Mouse (Mus musculus) right cerebral cortex, adult 18-20 months (tissue): ENCODE data around the gene Txndc11.

ENCODE experiments used
- DNase-seq: peaks from one replicate; pipeline ENCODE4 v3.0.0; 2022; ENCODE audit warnings: mixed read lengths

The Txndc11 gene

DNA sequence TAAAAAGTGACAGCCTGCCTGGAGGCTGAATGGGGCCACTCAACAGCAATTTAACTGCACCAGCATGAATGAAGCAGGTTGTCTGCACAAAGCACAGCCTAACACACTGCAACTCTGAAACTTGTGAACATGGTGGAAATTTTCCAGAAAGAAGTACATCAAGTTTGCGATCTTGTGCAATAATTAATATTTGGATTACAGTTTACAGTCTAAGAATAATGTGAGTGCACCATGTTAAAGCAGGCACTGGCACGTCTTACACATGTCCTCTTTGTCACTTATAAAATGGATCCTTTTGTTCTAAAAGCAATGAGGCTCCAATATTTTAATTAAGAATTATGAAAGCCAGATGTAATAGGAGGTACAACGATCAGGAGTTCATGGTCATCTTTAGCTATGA is 37.1 kb downstream of the Txndc11 start:
- DNase-seq = no peak

DNA sequence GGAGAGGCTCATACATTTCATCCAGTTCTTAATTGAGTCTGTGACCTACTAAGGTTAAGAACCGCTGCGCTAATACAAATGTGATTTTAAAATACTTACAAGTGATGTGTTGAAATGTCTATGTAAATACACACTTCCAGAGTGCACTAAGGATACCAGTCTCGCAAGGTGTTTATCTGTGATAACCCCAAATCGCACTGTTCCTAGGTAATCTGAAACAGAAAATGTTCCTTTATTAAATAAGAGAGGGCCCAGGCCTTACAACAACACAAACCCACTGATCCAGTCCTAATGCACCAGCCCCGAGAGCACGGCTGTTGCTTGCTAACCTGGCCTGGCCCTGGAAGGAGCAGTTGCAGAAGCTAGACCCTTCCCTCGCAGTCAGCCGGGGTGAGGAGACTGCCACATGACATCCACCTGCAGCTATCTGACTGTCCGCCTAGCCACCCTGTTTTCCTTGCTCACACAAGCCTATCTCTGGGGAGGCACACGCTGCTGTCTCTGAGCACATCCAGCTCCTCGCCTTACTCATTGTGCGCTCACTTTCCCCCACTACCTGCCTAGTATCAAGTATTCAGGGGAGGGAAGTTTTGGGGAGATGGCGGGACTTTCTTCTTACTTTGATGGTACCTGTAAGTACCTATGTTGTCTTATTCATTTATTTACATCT is 40.6 kb downstream of the Txndc11 start:
- DNase-seq = no peak

DNA sequence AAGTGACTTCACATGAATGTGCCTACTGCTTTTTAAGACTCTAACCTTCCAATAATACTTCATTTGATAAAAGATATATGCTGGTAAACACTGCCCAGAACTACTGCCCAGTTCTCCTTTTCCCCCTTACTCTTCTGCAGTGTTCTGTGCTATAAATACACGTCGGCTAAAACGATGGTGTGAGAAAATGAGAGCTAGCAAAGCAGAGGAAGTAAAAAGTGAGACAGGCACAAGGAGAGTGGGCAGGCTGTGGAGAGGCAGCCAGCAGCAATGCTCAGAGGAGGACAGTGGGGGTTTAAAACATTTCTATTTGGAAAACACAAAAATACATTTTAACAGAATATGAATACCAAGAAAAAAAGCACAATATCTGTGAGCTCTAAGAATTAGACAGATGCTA is 41.9 kb downstream of the Txndc11 start:
- peak; percentile 78 for DNase-seq

DNA sequence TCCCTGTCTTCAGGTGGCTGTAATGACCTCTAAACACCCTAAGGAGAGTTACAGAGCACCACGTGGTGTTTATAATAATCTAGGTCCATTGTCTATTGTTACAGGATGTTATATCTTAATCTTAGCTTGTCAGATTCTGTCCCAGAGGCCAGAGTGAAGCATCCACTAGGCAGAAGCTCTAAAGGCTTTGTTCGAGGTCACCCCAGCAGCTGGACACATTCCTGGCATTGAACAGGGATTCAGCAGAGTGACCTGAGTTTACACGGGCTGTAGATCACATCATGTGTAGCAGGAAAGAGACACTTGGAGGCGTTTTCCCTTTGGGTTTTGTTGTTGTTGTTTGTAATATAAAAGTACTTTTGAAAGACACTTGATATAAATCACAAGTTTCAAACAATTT is 42.4 kb downstream of the Txndc11 start:
- no peak for DNase-seq

DNA sequence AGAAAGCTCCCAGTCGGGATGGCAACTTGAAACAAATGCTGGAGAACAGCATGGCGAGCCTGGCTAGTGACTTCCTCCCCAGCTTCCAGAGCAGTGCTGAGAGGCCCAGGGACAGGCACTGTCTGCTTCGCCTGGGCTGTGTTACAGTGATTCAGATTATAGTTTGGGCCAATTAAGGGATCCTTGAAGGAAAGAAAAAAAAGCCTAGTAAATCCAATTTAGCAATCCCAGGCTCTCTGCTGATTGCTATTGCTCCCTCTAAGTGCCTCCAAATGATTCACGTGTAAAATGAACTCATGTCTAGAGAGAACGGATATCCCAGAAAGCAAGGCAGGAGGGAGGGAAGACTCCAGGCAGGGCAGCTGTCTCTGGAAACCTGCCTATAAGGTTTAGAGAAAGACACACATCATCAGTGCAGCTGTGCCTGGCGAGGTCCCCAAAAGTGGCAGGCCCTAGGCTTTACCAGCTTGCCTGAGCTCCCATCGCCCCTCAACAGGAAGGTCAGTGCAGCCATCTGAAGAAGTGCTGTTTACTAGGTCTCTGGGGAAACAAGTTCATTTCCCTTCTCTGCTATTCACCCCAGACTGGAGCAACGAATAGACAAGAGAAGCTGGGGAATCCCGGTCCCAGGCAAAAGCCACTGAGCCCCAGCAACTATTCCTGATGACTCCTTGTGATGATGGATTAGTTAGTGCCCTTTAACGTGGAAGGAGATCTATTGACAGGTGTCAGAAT is 43.4 kb downstream of the Txndc11 start:
- DNase-seq = no peak

DNA sequence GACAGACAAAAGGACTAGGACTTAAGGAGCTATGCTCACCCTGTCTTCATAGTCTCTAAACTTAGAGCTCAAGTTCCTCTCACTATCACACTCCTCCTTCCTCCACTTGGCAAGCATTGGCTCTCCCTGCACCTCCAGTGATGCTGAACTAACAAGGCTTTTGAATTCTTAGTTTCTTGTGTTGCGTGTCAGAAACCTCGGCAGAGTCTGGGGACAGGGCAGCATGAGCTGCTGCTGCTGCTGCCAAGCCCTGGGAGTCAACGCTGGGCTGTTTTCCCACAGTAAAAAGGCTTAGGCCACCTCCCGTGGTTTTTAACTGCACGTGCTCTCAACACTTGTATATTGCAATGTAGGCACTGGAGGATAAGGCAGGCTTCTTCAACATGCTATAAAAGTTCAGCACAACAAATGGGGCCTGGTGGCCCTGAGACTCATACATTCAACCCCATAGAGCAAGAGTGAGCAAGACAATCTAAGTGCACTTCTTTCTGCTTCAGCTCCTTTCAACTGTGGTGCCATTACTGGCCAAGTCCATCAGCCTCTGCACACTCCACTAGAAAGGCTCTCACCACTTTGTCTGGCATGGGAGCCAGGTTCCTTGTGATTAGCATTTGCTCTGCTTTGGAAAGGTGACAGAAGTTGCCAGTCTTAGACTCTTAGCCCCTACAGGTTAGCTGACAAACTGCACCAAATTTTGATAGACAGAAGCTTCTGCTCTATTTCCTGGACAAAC is 47.4 kb downstream of the Txndc11 start:
- DNase-seq = no peak

DNA sequence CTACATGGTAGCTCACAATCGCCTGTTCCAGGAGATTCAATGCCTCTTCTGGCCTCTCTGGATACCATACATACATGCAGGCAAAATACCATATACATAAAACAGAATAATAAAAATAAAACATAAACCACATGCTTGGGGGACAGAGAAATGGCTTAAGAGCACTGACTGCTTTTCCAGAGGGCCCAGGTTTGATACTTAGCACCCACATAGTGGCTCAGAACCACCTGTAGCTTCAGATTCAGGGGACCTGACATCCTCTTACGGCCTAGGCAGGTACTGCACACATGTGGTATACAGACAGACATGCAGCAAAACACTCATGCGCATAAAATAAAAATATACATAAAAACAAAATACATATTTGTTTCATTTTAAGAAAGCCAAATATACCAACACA is 48.2 kb downstream of the Txndc11 start:
- DNase-seq = no peak

DNA sequence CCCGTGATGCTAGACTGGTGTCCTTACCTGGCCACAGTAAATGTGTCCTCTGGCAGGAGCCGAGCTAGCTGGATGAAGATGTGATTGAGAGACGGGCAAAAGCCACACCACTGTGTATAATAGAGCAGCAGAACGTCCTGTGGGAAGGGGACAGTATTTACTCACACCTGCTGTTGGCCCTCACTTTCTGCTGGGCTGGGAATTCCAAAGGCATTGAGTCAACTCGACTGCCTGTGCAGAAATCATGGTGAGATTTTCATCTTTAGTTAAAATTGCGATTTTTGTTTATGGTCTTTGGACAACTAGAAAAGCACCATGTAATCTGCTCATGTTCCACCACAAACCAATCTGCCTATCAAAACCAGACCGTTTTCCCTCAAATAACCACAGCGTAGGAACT is 50.3 kb downstream of the Txndc11 start:
- no peak for DNase-seq

DNA sequence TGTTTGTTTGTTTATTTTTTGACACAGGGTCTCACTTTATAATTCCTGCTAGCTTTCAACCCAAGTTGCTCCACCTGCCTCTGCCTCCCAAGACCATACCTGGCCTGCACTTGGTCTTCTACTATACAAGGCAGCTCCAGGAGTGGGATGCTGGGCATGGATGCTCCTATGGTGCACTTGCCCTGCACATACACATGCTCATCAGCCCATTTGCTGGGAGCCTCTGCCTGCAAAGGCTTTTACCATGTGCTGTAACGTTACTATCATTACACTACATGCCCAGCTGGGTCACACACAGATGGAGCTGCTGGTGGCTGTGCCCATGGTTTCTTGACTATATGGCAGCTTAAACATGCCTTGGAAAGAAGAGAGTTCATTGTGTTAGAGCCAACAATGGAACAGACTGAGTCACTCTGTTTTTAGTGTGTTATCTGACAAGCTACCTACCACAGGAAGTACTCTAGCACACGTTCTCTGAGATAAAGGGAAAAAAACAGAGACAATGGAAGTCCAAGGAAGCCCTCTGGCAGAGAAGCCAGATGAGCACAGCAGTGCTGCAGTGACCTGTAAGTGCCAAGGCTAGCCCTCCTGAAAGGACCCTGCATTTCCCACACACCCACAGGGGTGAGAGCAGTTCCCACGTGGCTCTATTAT is 56.1 kb downstream of the Txndc11 start:
- DNase-seq = no peak

DNA sequence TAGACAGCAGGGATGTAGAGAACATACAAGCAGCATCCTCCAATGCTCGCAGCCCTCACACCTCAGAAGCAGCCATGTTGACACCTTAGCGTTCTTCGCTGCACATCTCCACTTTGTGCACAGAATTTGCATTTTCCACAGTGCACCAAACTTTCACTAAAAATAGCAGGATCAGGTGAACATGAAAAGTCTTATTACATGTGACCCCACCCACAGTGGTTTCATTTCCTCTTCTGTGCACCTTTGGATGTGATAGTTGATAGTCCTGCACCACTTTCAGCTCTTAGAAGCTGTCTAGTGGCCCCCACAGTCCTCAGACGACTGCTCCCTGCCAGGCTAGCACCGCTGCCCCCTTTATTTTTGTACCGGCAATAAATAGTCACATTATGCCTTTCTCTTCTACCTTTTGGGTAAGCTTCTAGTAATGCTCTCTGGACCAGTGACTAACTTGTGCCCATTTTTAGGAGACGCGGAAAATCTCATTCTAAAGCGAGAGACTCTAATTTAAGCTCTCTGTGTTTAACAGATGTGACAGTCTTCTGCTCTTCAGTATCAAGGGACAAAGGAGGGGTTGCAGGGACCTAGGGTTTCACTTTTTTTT is 56.7 kb downstream of the Txndc11 start:
- DNase-seq = no peak

DNA sequence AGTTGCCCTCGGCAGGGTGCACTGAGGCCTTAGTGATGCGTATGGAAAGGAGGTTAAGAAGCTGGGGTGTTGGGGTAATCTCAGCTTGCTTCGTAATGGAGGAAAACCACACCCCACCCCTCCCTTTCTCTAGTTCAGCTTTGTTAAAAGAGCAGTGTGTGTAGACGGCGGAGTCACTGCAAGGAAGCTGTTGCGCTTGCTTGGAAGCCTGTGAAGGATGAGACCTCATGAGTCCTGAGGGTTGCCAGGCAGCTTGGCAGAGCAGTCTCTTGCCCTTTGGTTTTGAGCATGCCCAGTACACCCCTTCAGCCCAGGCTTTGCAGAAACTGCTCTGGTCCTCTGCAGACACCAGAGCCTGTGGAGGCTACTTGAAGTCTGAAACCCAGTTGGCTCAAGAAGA is 61.4 kb downstream of the Txndc11 start:
- no peak for DNase-seq

DNA sequence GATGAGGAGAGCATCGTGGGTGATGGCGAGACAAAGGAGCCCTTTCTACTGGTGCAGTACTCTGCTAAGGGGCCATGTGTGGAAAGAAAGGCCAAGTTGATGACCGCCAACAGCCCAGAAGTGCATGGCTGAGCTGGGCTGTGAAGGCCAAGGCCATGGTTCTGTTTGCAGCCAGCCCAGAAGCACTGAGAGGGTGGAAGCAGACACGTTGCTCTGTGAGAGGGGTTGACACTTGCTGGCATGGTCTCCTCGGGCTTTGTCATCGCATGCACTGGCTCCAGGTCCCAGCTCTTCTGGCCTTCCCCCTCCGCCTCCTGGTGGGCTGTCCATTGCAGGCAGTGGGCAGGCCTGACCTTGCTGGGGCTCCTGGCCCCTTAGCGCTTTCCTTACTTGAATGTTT is 62.0 kb downstream of the Txndc11 start:
- DNase-seq = no peak

DNA sequence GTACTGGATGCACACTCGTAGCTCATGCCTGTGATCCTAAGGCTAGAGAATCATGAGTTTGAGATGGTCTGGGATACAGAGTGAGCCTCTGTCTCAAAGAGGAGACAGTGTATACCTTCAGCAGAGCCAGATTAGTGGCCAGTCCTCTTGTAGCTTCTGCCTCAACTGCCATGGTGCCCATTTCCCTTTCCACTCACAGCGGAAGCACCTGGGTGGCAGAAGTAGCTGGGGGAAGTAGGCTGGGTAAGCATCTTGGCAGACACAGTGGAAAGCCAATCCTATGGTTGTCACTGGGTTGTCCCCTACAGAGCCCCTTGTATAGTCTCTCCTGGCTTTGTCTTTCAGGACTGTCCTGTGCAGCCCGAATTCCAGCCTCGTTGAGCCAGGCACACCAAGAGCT is 62.6 kb downstream of the Txndc11 start:
- DNase-seq = no peak

DNA sequence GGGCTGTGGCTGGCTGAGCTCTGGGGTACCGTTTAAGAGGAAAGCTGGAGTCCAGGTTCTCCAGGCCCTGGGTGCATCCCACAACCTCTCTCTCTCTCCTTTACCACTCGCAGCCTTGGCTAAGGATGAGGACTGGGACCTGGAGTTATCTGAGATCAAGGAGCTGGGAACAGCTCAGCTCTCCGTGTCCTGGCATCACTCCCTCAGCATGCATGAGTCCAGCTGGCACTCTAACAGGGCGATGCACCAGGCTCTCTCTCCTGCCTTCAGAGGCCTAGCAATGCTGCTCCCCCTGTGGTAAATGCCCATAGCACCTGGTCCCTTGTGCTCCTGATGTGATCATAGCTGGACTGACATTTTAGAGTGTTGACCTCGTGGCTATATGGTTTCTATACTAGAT is 63.3 kb downstream of the Txndc11 start:
- no peak for DNase-seq

DNA sequence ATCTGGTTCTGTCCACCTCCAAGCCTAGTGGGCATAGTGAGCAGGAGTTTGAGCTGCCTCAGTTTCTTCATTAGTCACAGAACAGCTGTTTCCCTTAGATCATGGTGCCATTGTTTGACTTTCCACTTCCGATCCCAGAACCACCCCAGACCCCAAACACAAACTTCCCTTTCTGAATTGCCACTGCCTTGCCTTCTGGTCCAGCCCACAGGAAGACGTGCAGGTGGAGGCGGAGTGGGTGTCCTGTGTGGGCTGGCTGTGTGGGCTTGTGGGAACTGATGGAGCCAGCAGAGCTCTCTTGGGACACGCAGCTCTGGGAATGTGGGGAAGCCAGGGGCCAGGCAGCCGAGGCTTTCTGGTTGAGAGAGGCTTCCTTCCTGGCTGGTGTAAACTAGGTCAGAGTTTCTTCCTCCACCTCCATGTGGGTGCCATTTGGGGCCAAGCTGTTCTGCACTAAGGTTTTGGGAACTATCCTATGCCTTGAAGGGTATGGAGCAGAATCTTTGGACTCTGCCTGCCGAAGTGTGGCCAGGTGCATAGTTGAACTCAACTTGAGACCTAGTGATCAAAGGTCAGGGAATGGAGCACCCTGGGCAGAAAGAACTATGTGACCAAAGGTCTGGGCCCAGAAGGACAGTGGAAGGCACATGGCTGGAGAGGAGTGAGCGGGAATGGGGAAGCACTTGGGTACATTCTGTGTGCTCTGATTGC is 64.6 kb downstream of the Txndc11 start:
- DNase-seq = no peak

DNA sequence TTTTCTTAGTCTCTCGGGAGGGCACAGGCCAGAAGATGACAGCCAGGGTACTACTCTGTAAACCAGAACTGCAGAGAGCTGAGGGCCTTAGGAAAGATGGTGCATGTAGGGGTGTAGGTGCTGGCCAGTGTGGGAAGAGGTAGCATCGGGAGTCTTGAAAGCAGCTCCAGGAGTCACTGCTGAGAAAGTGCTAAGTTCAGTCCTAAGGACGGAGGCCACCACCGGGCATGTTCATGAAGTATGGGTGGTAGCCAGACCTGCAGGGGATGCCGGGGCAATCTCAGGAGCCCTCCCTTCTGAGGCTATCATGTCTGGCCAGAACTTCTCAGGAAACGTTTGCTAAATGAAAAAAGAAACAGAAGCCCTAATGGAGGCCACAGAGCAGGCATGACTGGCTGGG is 65.2 kb downstream of the Txndc11 start:
- no peak for DNase-seq

DNA sequence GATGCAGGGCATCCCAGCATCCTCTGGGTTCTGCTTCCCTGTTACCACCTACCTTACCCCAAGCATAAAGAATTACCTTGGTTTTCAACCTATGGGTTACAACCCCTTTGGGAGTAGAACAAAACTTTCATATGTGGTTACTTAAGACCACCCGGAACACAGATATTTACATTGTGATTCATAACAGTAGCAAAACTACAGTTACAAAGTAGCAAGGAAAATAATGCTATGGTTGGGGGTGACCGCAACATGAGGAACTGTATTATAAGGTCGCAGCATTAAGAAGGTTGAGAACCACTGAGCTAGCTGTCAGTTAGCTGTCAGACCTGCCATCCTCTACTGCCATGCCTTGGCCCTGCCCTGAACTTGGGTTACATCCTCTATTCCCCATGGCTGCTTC is 65.8 kb downstream of the Txndc11 start:
- no peak for DNase-seq

DNA sequence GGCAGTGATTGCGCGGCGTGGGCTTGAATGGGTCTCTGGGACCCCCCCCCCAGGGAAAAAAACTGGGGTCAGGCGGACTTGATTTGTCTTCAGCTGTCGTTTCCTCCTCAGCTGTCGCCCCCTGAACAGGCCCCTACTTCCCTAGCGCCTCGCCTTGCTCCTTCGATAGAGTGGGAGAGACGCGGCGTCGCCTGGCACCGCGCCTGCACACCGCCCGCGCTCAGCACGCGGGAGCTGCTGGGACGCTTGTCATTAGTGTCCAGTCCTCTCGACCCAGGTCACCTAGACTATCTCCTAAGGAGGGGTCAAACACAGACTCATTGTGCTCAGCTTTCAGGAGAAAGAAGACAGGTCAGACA is 67.6 kb downstream of the Txndc11 start:
- DNase-seq = peak; percentile 63

DNA sequence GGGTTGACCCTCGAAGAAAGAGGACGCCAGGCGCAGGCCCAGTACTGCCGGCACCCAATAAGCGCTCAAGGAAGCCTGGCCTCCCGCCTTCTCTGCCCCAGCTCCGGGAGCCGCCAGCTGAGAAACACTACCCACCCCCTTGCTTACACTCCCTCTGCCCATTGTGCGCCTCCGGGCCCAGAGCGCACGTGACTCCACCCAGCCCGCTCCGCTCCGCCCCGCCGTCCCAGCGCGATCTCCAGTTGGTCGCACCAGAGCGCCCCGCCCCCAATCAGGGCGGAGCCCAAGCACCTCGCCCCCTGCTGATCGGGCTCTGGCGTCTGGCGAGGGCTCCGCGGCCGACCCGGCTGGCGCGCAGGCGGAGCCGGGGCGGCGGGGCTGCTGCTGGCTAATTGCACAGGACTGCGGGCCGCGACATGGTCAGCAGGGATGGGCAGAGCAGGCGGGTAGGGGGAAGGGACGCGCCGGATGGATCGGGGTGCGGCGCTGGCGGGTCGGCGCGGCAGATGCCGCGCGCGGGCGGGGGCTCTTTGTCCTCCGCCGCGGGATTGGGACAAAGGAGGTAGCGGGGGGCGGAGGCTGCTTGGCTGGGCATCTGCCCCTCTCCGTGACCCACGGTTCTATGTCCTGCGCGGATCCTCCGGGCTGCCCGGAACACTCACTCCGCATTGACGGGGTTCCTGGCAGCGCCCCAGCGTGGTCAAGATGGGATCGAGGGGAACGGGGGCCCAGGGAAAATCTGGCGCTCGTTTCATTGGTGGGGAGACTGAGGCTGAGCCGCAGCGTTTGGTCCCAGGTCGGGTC is 68.2 kb downstream of the Txndc11 start, which contains the start of gene Litaf:
Gene Litaf, minus strand, starts transcription at position 129 of the 804 bp plus-strand sequence.
- DNase-seq = peak; percentile 99

DNA sequence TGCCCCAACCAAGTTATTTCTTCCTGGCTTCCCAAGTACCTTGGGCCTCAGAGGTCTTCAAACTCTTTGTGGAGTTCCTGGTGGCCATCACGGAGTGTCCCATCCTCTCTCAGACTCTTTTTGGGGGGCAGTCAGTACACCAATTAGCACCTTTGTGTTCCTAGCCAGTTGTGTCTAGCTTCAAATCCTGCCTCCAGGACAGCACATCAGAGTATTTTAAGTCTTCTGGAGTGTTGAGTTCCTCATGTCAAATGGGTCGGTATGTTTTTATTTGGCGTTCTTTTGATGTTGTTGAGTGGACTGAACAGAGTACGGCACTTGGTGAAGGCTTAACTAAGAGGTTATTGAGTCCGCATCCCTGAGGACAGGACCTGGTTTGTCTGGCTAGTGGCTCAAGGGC is 69.0 kb downstream of the Txndc11 start:
- no peak for DNase-seq

DNA sequence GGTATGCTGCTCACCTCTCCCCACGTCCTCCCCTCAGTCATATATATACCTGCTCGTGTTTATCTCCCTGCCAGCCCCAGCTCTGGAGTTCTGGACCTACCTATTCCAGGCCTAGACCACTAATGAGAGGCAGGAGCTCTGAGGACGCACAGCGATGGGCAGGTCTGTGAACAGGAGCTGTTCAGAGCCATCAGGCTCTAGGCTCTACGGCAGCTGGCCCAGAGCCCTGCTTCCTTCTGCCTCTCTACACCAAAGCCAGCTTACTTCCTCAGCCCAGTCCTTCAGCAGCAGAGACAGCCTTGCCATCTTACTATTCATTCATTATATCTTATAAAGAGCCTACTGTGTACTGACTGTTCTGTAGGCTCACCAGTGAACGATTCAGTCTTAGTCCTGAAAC is 69.7 kb downstream of the Txndc11 start:
- DNase-seq = no peak

DNA sequence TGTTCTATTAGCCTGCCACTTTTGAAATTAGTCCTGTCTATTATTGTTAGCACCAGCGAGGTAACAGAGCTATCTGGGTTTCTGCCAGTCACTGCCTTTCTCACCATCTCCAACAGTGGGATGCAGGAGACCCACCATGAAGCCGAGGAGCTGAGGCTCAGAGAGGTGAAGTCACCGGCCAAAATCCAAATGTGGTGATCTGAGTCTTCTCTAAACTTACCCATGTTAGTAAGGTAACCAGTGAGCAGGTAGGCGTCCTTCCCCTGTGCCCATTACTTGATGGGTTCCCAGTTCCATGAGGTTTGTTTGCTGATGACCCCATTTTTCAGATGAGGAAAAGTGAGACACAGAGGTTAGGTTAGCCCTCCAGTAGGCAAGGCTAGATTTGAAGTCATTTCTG is 70.1 kb downstream of the Txndc11 start:
- DNase-seq = no peak
